Mouse (Mus musculus): ENCODE data around the gene Vkorc1.

DNA sequence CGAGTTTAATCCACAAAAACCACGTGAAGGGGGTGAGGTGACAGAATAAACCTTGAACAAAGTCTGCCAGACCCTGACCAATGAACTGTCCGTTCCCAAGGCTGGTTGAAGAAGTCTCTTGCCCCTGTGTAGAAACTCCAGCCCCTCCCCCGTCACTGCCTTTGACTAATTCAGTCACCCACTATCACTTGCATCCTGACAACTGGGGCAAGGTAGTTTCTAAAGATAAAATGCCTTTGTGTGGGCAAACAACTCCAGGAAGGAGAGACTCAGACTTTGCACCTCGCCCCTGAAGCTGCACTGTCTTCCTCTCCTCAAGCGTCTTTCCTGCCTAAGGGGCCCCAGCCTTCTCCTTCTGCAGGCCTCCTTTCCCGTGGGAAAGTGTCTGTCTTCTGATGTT, 4.6 kb upstream of the Vkorc1 start:
- no peak for TF ChIP-seq RCOR1 (IDR thresholded peaks at IDR 0.05; ENCODE audit: low read depth, low read length)
- no peak for TF ChIP-seq CTCF (IDR thresholded peaks at IDR 0.05 in 2 of 3, conservative IDR thresholded peaks at IDR 0.05 in 1 of 3; ENCODE audit: control insufficient read depth in 1 of 3, insufficient read depth in 1 of 3, low read depth in 2 of 3, low read length in 3 of 3, poor library complexity in 1 of 3, severe bottlenecking in 1 of 3)
